Mouse (Mus musculus) Patski (cell line): ENCODE data around the gene Zbtb20. TPM values are rescaled to one million over a fixed set of nuclear protein-coding genes. Genes with fewer than 3 reads are reported as not detected.

Experiments used
- ATAC-seq: fragments of 100-300 bp; one replicate; pipeline ENCODE4 v1.8.0; 2021
- CTCF ChIA-PET: fragments of 350-600 bp; sonication (Branson Sonifier 250); formaldehyde crosslinking; loops from one replicate; lab custom pipeline; 2022; ENCODE audit warnings: inconsistent platforms; lab: Charles Lee
- POLR2A ChIA-PET: fragments of 350-600 bp; sonication (Branson Sonifier 250); formaldehyde crosslinking; loops from one replicate; lab custom pipeline; 2022; ENCODE audit warnings: antibody characterized with exemption, inconsistent platforms; lab: Charles Lee
- DNase-seq: peaks from one replicate; pipeline ENCODE4 v3.0.0-alpha.2; 2011; ENCODE audit warnings: low read depth, low spot score
- H3K27me3 ChIP-seq: fragments of 371-371 bp; one replicate; pipeline ENCODE4 v1.5.1; 2021
- CTCF ChIP-seq: fragments of 100-300 bp; IDR thresholded peaks from one replicate; pipeline ENCODE4 v1.5.1; 2021
- in situ Hi-C: fragments of 300-500 bp; cut with MboI; formaldehyde crosslinking; loops from 3 replicates; pipeline ENCODE4 v1.11.1; 2018; ENCODE audit warnings: low pct_unique_long_range_greater_than_20kb, mixed read lengths
- polyA plus RNA-seq: library from polyadenylated mRNA; unstranded; gene quantifications from one replicate; pipeline ENCODE4 v1.2.3, GENCODE M21; 2021

The Zbtb20 gene
- polyA plus RNA-seq, 1 experiment from 2014 or later, result 12.2 TPM

- in situ Hi-C loops, result no loop called here
- no peak for ATAC-seq
- POLR2A ChIA-PET, result no interaction called here
Observed at GRCm38 (mm10) chr16:43397629-43398323, 522.1 kb downstream of the Zbtb20 start.

GRCm38 (mm10) chr16:43399428-43399827 lies 523.7 kb downstream of the Zbtb20 start:
- no peak for DNase-seq
- POLR2A ChIA-PET, result no interaction called here
- ATAC-seq, result no peak
- no peak for TF ChIP-seq CTCF
- in situ Hi-C loops, result no loop called here
- no peaks in the 10 kb centered on the region for H3K27me3 ChIP-seq
- CTCF ChIA-PET, result no interaction called here

More at GRCm38 (mm10) chr16:43397629-43398323, 522.1 kb downstream of the Zbtb20 start:
- CTCF ChIA-PET, result interaction anchor here (1.5 kb wide), 1 partner anchor 14 kb away, joined by 4 read pairs; no protein-coding TSS in a partner anchor
- DNase-seq, result no peak
- no peak for TF ChIP-seq CTCF
- no peaks in the 10 kb centered on the region for H3K27me3 ChIP-seq

GRCm38 (mm10) chr16:43400046-43400445 lies 524.4 kb downstream of the Zbtb20 start:
- ATAC-seq (no peak), DNase-seq (no peak)
- in situ Hi-C loops, result no loop called here
- H3K27me3 ChIP-seq, result no peaks in the 10 kb centered on the region
- POLR2A ChIA-PET, result no interaction called here
- CTCF ChIA-PET, result no interaction called here
- TF ChIP-seq CTCF, result no peak

- no peaks in the 10 kb centered on the region for H3K27me3 ChIP-seq
- ATAC-seq (no peak), DNase-seq (no peak)
- POLR2A ChIA-PET, result interaction anchor here (0.5 kb wide), 1 partner anchor 113 kb away, joined by 3 read pairs; no protein-coding TSS in a partner anchor
- no peak for TF ChIP-seq CTCF
- in situ Hi-C loops, result no loop called here
- CTCF ChIA-PET, result no interaction called here
Observed at GRCm38 (mm10) chr16:43400949-43401348, 525.3 kb downstream of the Zbtb20 start.

GRCm38 (mm10) chr16:43402888-43403287 lies 527.2 kb downstream of the Zbtb20 start:
- TF ChIP-seq CTCF, result no peak
- DNase-seq (no peak), ATAC-seq (no peak)
- ChIA-PET CTCF (interaction anchor here (0.6 kb wide), 1 partner anchor 15 kb away, joined by 3 read pairs; no protein-coding TSS in a partner anchor), POLR2A (no interaction called here)
- H3K27me3 ChIP-seq, result no peaks in the 10 kb centered on the region
- in situ Hi-C loops, result no loop called here

- DNase-seq (no peak), ATAC-seq (no peak)
- POLR2A ChIA-PET, result no interaction called here
- no peak for TF ChIP-seq CTCF
- in situ Hi-C loops, result no loop called here
- H3K27me3 ChIP-seq, result no peaks in the 10 kb centered on the region
- CTCF ChIA-PET, result interaction anchor here (1.6 kb wide), 1 partner anchor 17 kb away, joined by 5 read pairs; no protein-coding TSS in a partner anchor
Observed at GRCm38 (mm10) chr16:43405089-43405488, 529.4 kb downstream of the Zbtb20 start.

- POLR2A ChIA-PET, result no interaction called here
- CTCF ChIA-PET, result interaction anchor here (1.1 kb wide), 2 partner anchors 13 to 58 kb away, joined by 3 read pairs; no protein-coding TSS in a partner anchor
- in situ Hi-C loops, result no loop called here
- no peaks in the 10 kb centered on the region for H3K27me3 ChIP-seq
- DNase-seq, result no peak
- TF ChIP-seq CTCF, result no peak
- ATAC-seq, result no peak
Observed at GRCm38 (mm10) chr16:43407594-43408142, 532.0 kb downstream of the Zbtb20 start.

- TF ChIP-seq CTCF, result no peak
- DNase-seq, result no peak
- ATAC-seq, result no peak
- CTCF ChIA-PET, result interaction anchor here (1.0 to 1.1 kb wide), 2 partner anchors 14 to 59 kb away, joined by 3 to 4 read pairs; no protein-coding TSS in a partner anchor
- POLR2A ChIA-PET, result no interaction called here
- H3K27me3 ChIP-seq, result no peaks in the 10 kb centered on the region
- in situ Hi-C loops, result no loop called here
Observed at GRCm38 (mm10) chr16:43408622-43409021, 532.9 kb downstream of the Zbtb20 start.

GRCm38 (mm10) chr16:43409108-43409909 lies 533.6 kb downstream of the Zbtb20 start:
- H3K27me3 ChIP-seq, result no peaks in the 10 kb centered on the region
- ChIA-PET POLR2A (no interaction called here), CTCF (interaction anchor here (1.0 kb wide), 1 partner anchor 14 kb away, joined by 4 read pairs; no protein-coding TSS in a partner anchor)
- no peak for DNase-seq
- TF ChIP-seq CTCF, result no peak
- no peak for ATAC-seq
- in situ Hi-C loops, result no loop called here

- DNase-seq (no peak), ATAC-seq (no peak)
- CTCF ChIA-PET, result no interaction called here
Observed at GRCm38 (mm10) chr16:43409910-43410612, 534.4 kb downstream of the Zbtb20 start.

More at GRCm38 (mm10) chr16:43409910-43410612, 534.4 kb downstream of the Zbtb20 start:
- POLR2A ChIA-PET, result no interaction called here
- in situ Hi-C loops, result no loop called here
- no peak for TF ChIP-seq CTCF
- H3K27me3 ChIP-seq, result no peaks in the 10 kb centered on the region
